Mouse (Mus musculus) cerebellum, postnatal 25 days (tissue): ENCODE results near the gene Acvr1b.

Experiments used
- DNase-seq, 2 experiments: peaks; one replicate each; pipeline ENCODE4 v3.0.0; 2021; ENCODE audit warnings: mixed read lengths in 2 of 2

Gene Acvr1b

GRCm38 (mm10) chr15:101253886-101254795 is 80.3 kb downstream of the Acvr1b start, which contains the start of gene Nr4a1:
Nr4a1 (plus strand) TSS chr15:101254269.
- peak; percentile 88 to 91 for DNase-seq

- DNase-seq, result no peak
These were observed 82.1 kb downstream of the Acvr1b start for GRCm38 (mm10) chr15:101255842-101256462.

- DNase-seq, result no peak
These were observed 82.8 kb downstream of the Acvr1b start for GRCm38 (mm10) chr15:101256463-101257206.

- no peak for DNase-seq
These were observed 84.6 kb downstream of the Acvr1b start for GRCm38 (mm10) chr15:101258420-101258819.

GRCm38 (mm10) chr15:101259922-101260321 is 86.1 kb downstream of the Acvr1b start:
- no peak for DNase-seq

- peak; percentile 42 to 55 for DNase-seq
These were observed 86.5 kb downstream of the Acvr1b start for GRCm38 (mm10) chr15:101260387-101260786.

GRCm38 (mm10) chr15:101260874-101261622 is 87.2 kb downstream of the Acvr1b start:
- no peak for DNase-seq

- DNase-seq, result no peak
These were observed 88.6 kb downstream of the Acvr1b start for GRCm38 (mm10) chr15:101262502-101262901.
